ENCODE assay signal across 8 mouse cellular contexts in genomic region chr4:148591637-148592380, GRCm38 (mm10). TPM values are rescaled to one million over a fixed set of nuclear protein-coding genes. Genes with fewer than 3 reads are reported as not detected.
DNase-seq lines count a peak whose midpoint lies in the region; ATAC-seq and TF ChIP-seq lines count a peak whose summit lies in the region.

No protein-coding gene starts in this region.

- H3K4me2 ChIP-seq in kidney, embryonic 15.5 days = peak overlapping the region; percentile 93
- H3K4me2 ChIP-seq in hindbrain, embryonic 13.5 days = peak overlapping the region; percentile 94

- peaks cover 39% of the 10 kb centered on the region for H3K36me3 ChIP-seq in kidney, embryonic 15.5 days
- peaks cover 51% of the 10 kb centered on the region for H3K36me3 ChIP-seq in G1E (replicated peaks)
- H3K36me3 ChIP-seq in hindbrain, embryonic 13.5 days = peaks cover 38% of the 10 kb centered on the region

- H3K27me3 ChIP-seq in kidney, embryonic 15.5 days = no peaks in the 10 kb centered on the region
- H3K27me3 ChIP-seq in G1E (ENCODE audit: insufficient read depth, low read length) = no peaks in the 10 kb centered on the region; the same call in 1 of the 2 replicates
- no peaks in the 10 kb centered on the region for H3K27me3 ChIP-seq in hindbrain, embryonic 13.5 days

- H3K9ac ChIP-seq in kidney, embryonic 15.5 days = peak overlapping the region; percentile 84
- peak overlapping the region; percentile 89 for H3K9ac ChIP-seq in hindbrain, embryonic 13.5 days

- no peak for TF ChIP-seq CTCF in G1E (IDR thresholded peaks at IDR 0.05; ENCODE audit: low read depth, low read length)
- no peak for TF ChIP-seq CTCF in cortical plate, adult 2 months (IDR thresholded peaks at IDR 0.05; ENCODE audit: extremely low read depth, insufficient read depth, low read length)

- H3K27ac ChIP-seq in kidney, embryonic 15.5 days = peak overlapping the region; percentile 68
- H3K27ac ChIP-seq in cortical plate, adult 2 months (ENCODE audit: insufficient read depth, low read length) = peak overlapping the region; percentile 85
- peak overlapping the region; percentile 55; the same call in 1 of the 2 replicates for H3K27ac ChIP-seq in hindbrain, embryonic 13.5 days

- no peak for DNase-seq in kidney, adult 8-10 months
- peak; percentile 53 for DNase-seq in G1E (ENCODE audit: low spot score)
- DNase-seq in yolk sac, embryonic 10.5 days (ENCODE audit: low spot score) = no peak
- DNase-seq in cerebellum, adult 9-11 months = no peak

- peak; percentile 59; the same call in 1 of the 2 replicates for ATAC-seq in kidney, embryonic 15.5 days (replicated peaks; ENCODE audit: low FRiP score)
- ATAC-seq in G1E (ENCODE audit: extremely low read depth, insufficient number of reproducible peaks, low FRiP score, poor library complexity, severe bottlenecking) = no peak
- ATAC-seq in hindbrain, embryonic 13.5 days (ENCODE audit: low FRiP score) = peak; percentile 75
- peak; percentile 17 for ATAC-seq in megakaryocyte progenitor cell, adult 5-6 weeks (replicated peaks; ENCODE audit: poor library complexity)

- H3K9me3 ChIP-seq in kidney, embryonic 15.5 days (replicated peaks) = no peaks in the 10 kb centered on the region
- H3K9me3 ChIP-seq in G1E (replicated peaks) = no peaks in the 10 kb centered on the region
- H3K9me3 ChIP-seq in hindbrain, embryonic 13.5 days = no peaks in the 10 kb centered on the region

- H3K4me3 ChIP-seq in kidney, embryonic 15.5 days (replicated peaks) = peak overlapping the region; percentile 99
- peak overlapping the region; percentile 98 for H3K4me3 ChIP-seq in G1E (ENCODE audit: low read depth, low read length)
- H3K4me3 ChIP-seq in cortical plate, adult 2 months (ENCODE audit: insufficient read depth, low read length) = peak overlapping the region; percentile 85
- H3K4me3 ChIP-seq in hindbrain, embryonic 13.5 days = peak overlapping the region; percentile 97

- WGBS in kidney, embryonic 15.5 days = under 1% methylated on average over 44 of the region's 53 CpGs
- under 1% methylated on average over 53 of the region's 53 CpGs for WGBS in hindbrain, embryonic 13.5 days

- no peak for TF ChIP-seq POLR2A in cortical plate, adult 2 months (IDR thresholded peaks at IDR 0.05; ENCODE audit: extremely low read depth, insufficient read depth, low read length)

- H3K4me1 ChIP-seq in kidney, embryonic 15.5 days = peaks cover 21% of the 10 kb centered on the region
- H3K4me1 ChIP-seq in G1E (ENCODE audit: insufficient read depth, low read depth, low read length) = peaks cover 63% of the 10 kb centered on the region
- H3K4me1 ChIP-seq in cortical plate, adult 2 months (ENCODE audit: control insufficient read depth, insufficient read depth, low read length) = peaks cover 7% of the 10 kb centered on the region
- H3K4me1 ChIP-seq in hindbrain, embryonic 13.5 days (replicated peaks) = peaks cover 18% of the 10 kb centered on the region

RNA-seq across cellular contexts. Expression of gene Srm, which starts 0.5 kb away (rescaled TPM):
- polyA plus RNA-seq in kidney, embryonic 15.5 days (2015; fragmentation: Nextera tagmentation; extraction: Ambion mirVana) = 192 and 209 TPM in 2 replicates
- 328 and 436 TPM in 2 replicates for total RNA-seq in G1E (2014; fragmentation: Nextera tagmentation)
- 37.8 and 39.5 TPM in 2 replicates for total RNA-seq in G1E (2017)
- polyA plus RNA-seq in G1E (2012) = 379 and 407 TPM in 2 replicates
- 77.7 and 84.4 TPM in 2 replicates for polyA plus RNA-seq in cortical plate, adult 2 months (2012; rRNA removed)
- 135 and 145 TPM in 2 replicates for polyA plus RNA-seq in hindbrain, embryonic 13.5 days (2015; fragmentation: Nextera tagmentation; extraction: Ambion mirVana)
- total RNA-seq in megakaryocyte progenitor cell, adult 5-6 weeks (2015) = 228 and 250 TPM in 2 replicates
- 55.7 and 60.8 TPM in 2 replicates for total RNA-seq in megakaryocyte progenitor cell, adult 5-6 weeks (2017)

RNA-seq across cellular contexts. Expression of gene Masp2, which starts 10.5 kb away (rescaled TPM):
- polyA plus RNA-seq in kidney, embryonic 15.5 days (2015; fragmentation: Nextera tagmentation; extraction: Ambion mirVana) = 0.44 and 0.69 TPM in 2 replicates
- 16.5 and 18.1 TPM in 2 replicates for total RNA-seq in G1E (2014; fragmentation: Nextera tagmentation)
- 2.3 and 2.9 TPM in 2 replicates for total RNA-seq in G1E (2017)
- 0.57 and 0.69 TPM in 2 replicates for polyA plus RNA-seq in G1E (2012)
- polyA plus RNA-seq in cortical plate, adult 2 months (2012; rRNA removed) = 2.4 and 2.7 TPM in 2 replicates
- polyA plus RNA-seq in hindbrain, embryonic 13.5 days (2015; fragmentation: Nextera tagmentation; extraction: Ambion mirVana) = 0.18 and 0.47 TPM in 2 replicates
- not detected in 2 replicates for total RNA-seq in megakaryocyte progenitor cell, adult 5-6 weeks (2015)
- 0.04 TPM in 1 of 2 replicates, not detected in the other for total RNA-seq in megakaryocyte progenitor cell, adult 5-6 weeks (2017)

RNA-seq across cellular contexts. Expression of gene Exosc10, which starts 33.6 kb away (rescaled TPM):
- 89.3 and 98.3 TPM in 2 replicates for polyA plus RNA-seq in kidney, embryonic 15.5 days (2015; fragmentation: Nextera tagmentation; extraction: Ambion mirVana)
- 133 and 151 TPM in 2 replicates for total RNA-seq in G1E (2014; fragmentation: Nextera tagmentation)
- 78.0 and 79.7 TPM in 2 replicates for total RNA-seq in G1E (2017)
- polyA plus RNA-seq in G1E (2012) = 48.8 and 55.9 TPM in 2 replicates
- 38.4 and 38.5 TPM in 2 replicates for polyA plus RNA-seq in cortical plate, adult 2 months (2012; rRNA removed)
- 81.6 and 87.6 TPM in 2 replicates for polyA plus RNA-seq in hindbrain, embryonic 13.5 days (2015; fragmentation: Nextera tagmentation; extraction: Ambion mirVana)
- 63.6 and 70.4 TPM in 2 replicates for total RNA-seq in megakaryocyte progenitor cell, adult 5-6 weeks (2015)
- 57.9 and 59.4 TPM in 2 replicates for total RNA-seq in megakaryocyte progenitor cell, adult 5-6 weeks (2017)

RNA-seq across cellular contexts. Expression of gene Tardbp, which starts 35.0 kb away (rescaled TPM):
- polyA plus RNA-seq in kidney, embryonic 15.5 days (2015; fragmentation: Nextera tagmentation; extraction: Ambion mirVana) = 360 and 392 TPM in 2 replicates
- total RNA-seq in G1E (2014; fragmentation: Nextera tagmentation) (296 and 308 TPM in 2 replicates), G1E (2017) (465 and 649 TPM in 2 replicates)
- 26.7 and 59.3 TPM in 2 replicates for polyA plus RNA-seq in G1E (2012)
- polyA plus RNA-seq in cortical plate, adult 2 months (2012; rRNA removed) = 235 and 271 TPM in 2 replicates
- 238 and 243 TPM in 2 replicates for polyA plus RNA-seq in hindbrain, embryonic 13.5 days (2015; fragmentation: Nextera tagmentation; extraction: Ambion mirVana)
- 300 and 381 TPM in 2 replicates for total RNA-seq in megakaryocyte progenitor cell, adult 5-6 weeks (2015)
- 512 and 640 TPM in 2 replicates for total RNA-seq in megakaryocyte progenitor cell, adult 5-6 weeks (2017)

RNA-seq across cellular contexts. Expression of gene Gm572, which starts 51.3 kb away (rescaled TPM):
- polyA plus RNA-seq in kidney, embryonic 15.5 days (2015; fragmentation: Nextera tagmentation; extraction: Ambion mirVana) = not detected in 2 replicates
- not detected in 2 replicates for total RNA-seq in G1E (2014; fragmentation: Nextera tagmentation)
- total RNA-seq in G1E (2017) = not detected in 2 replicates
- not detected in 2 replicates for polyA plus RNA-seq in G1E (2012)
- polyA plus RNA-seq in cortical plate, adult 2 months (2012; rRNA removed) = not detected in 2 replicates
- not detected in 2 replicates for polyA plus RNA-seq in hindbrain, embryonic 13.5 days (2015; fragmentation: Nextera tagmentation; extraction: Ambion mirVana)
- total RNA-seq in megakaryocyte progenitor cell, adult 5-6 weeks (2015) = not detected in 2 replicates
- not detected in 2 replicates for total RNA-seq in megakaryocyte progenitor cell, adult 5-6 weeks (2017)
